Mouse (Mus musculus): ENCODE measurements at regions not wholly inside any gene's neighbourhood (a gene's known extent, or its start where the extent isn't known, plus 50 kb on each side); places are given as distances from the start of the nearest gene placed in this dataset.

GRCm38 (mm10) chr17:83086703-83087102 is 128.4 kb upstream of the Pkdcc start:
- H3K4me2 ChIP-seq (replicated peaks; ENCODE audit: low read depth, low read length, severe bottlenecking), result no peak overlapping the region
- no peaks in the 10 kb centered on the region for H3K36me3 ChIP-seq (ENCODE audit: control insufficient read depth, insufficient read depth, low read length)
- no peak for DNase-seq (ENCODE audit: low spot score)
- 76% methylated on average over 2 of the region's 2 CpGs for WGBS
- TF ChIP-seq POLR2A (IDR thresholded peaks at IDR 0.05; ENCODE audit: borderline replicate concordance, extremely low read depth, insufficient read depth, insufficient read length), result no peak
- 0 out of 2 replicates have a peak, but pooled peaks cover 3% of the 10 kb centered on the region for H3K27me3 ChIP-seq (ENCODE audit: control insufficient read depth, insufficient read depth, low read length)
- no peak overlapping the region for H3K4me3 ChIP-seq (replicated peaks; ENCODE audit: low read length)
- H3K9me3 ChIP-seq (ENCODE audit: control insufficient read depth, low read length), result no peaks in the 10 kb centered on the region
- H3K27ac ChIP-seq (replicated peaks; ENCODE audit: low read depth, low read length), result no peak overlapping the region
- ATAC-seq (ENCODE audit: low FRiP score, low read depth), result no peak
- no peak overlapping the region for H3K9ac ChIP-seq (ENCODE audit: low read depth, low read length, severe bottlenecking)
- peaks cover 46% of the 10 kb centered on the region for H3K4me1 ChIP-seq (ENCODE audit: control insufficient read depth, insufficient read depth, low read length)

DNA sequence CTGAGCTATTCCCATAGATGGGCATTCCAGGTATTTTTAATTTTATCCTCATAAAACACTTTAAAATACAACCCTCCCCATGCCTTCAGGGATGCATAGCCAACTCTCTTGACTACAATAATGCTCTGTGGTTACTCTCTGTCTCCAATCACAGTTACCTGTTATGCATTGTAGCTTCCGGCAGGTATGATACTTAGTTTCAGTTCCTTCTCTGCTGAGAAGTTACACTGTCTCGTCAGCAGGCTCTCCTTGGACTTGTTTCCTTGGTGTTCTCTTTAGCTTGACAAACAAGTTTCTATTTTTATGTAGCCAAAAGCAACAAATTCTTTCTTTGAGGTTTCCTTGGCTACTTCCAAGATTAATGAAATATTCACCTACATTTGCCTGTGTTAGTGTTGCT is 126.6 kb upstream of the Pkdcc start:
- TF ChIP-seq POLR2A (IDR thresholded peaks at IDR 0.05; ENCODE audit: borderline replicate concordance, extremely low read depth, insufficient read depth, insufficient read length), result no peak
- DNase-seq (ENCODE audit: low spot score) (no peak), ATAC-seq (ENCODE audit: low FRiP score, low read depth) (no peak)
- no peak overlapping the region for H3K27ac ChIP-seq (replicated peaks; ENCODE audit: low read depth, low read length)
- H3K9ac ChIP-seq (ENCODE audit: low read depth, low read length, severe bottlenecking), result no peak overlapping the region
- H3K4me1 ChIP-seq (ENCODE audit: control insufficient read depth, insufficient read depth, low read length), result peaks cover 31% of the 10 kb centered on the region; the same call in 1 of the 2 replicates
- H3K4me3 ChIP-seq (replicated peaks; ENCODE audit: low read length), result no peak overlapping the region
- H3K27me3 ChIP-seq (ENCODE audit: control insufficient read depth, insufficient read depth, low read length), result 0 out of 2 replicates have a peak, but pooled peaks cover 3% of the 10 kb centered on the region
- no peaks in the 10 kb centered on the region for H3K9me3 ChIP-seq (ENCODE audit: control insufficient read depth, low read length)
- no peaks in the 10 kb centered on the region for H3K36me3 ChIP-seq (ENCODE audit: control insufficient read depth, insufficient read depth, low read length)
- no peak overlapping the region for H3K4me2 ChIP-seq (replicated peaks; ENCODE audit: low read depth, low read length, severe bottlenecking)
- 75% methylated on average over 2 of the region's 2 CpGs for WGBS

DNA sequence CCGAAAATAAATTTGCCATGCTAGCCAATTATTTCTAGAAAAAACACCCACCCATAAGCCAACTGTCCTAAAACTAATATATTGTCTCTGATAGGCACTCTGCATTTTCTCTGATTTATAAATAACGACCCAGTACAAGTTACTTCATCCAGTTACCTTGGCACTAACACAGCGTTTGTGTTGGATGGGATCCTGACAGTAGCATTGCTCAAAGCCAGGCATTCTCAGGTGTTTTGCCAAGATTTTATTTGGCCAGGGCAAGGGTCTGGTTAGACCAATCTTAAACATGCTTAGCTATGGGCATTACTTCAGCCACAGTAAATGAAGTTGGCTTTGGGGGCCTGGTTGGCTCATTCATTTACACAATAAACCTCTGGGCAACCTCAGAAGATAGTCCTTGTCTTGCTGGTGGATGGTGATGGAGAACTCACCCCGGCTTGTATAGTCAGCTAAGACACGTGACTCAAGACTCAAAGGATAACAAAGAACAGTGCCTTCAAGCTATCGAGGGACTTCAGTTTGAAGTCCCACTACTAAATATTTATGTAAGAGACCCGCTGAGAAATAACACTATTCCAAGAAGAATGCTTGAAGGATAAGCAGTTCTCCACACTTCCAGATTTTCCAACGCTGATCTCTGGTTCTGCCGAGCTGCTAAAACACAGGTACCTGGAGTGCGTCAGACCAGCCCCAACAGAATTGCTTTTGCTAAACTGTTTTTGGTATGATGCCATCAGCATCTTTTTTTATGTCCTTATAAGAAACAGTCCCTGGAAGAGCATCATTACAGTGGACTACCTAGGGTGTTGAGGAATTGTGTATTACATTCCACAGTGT is 125.0 kb upstream of the Pkdcc start:
- 0 out of 2 replicates have a peak, but pooled peaks have one; percentile 19 for ATAC-seq (ENCODE audit: low FRiP score, low read depth)
- TF ChIP-seq POLR2A (IDR thresholded peaks at IDR 0.05; ENCODE audit: borderline replicate concordance, extremely low read depth, insufficient read depth, insufficient read length), result no peak
- no peaks in the 10 kb centered on the region for H3K36me3 ChIP-seq (ENCODE audit: control insufficient read depth, insufficient read depth, low read length)
- no peak overlapping the region for H3K4me3 ChIP-seq (replicated peaks; ENCODE audit: low read length)
- H3K4me2 ChIP-seq (replicated peaks; ENCODE audit: low read depth, low read length, severe bottlenecking), result no peak overlapping the region
- H3K27me3 ChIP-seq (ENCODE audit: control insufficient read depth, insufficient read depth, low read length), result peaks cover 14% of the 10 kb centered on the region; the same call in 1 of the 2 replicates
- H3K9ac ChIP-seq (ENCODE audit: low read depth, low read length, severe bottlenecking), result no peak overlapping the region
- 56% methylated on average over 10 of the region's 10 CpGs for WGBS
- no peaks in the 10 kb centered on the region for H3K9me3 ChIP-seq (ENCODE audit: control insufficient read depth, low read length)
- peaks cover 20% of the 10 kb centered on the region; the same call in 1 of the 2 replicates for H3K4me1 ChIP-seq (ENCODE audit: control insufficient read depth, insufficient read depth, low read length)
- DNase-seq (ENCODE audit: low spot score), result no peak
- no peak overlapping the region for H3K27ac ChIP-seq (replicated peaks; ENCODE audit: low read depth, low read length)

DNA sequence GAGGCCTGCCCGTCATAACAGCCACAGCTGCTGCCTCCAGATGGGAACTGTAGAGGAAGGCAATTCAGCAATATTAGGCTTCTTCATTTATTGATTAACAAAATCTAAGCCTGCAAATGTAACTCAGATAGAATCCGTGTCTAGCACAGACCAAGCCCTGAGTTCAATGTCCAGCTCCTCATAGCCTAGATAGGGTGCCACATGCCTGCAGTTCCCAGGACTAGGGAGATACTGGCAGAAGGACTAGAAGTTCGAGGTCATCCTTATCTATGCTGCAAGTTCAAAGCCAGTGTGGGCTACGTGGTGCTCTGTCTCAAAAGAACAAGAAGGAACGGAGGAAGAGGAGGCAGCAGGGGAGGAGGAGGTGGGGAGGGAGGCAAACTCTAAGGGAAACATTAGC is 121.2 kb upstream of the Pkdcc start:
- DNase-seq (ENCODE audit: low spot score), result no peak
- no peak for TF ChIP-seq POLR2A (IDR thresholded peaks at IDR 0.05; ENCODE audit: borderline replicate concordance, extremely low read depth, insufficient read depth, insufficient read length)
- Histone ChIP-seq H3K4me1 (ENCODE audit: control insufficient read depth, insufficient read depth, low read length) (peaks cover 24% of the 10 kb centered on the region), H3K36me3 (ENCODE audit: control insufficient read depth, insufficient read depth, low read length) (no peaks in the 10 kb centered on the region), H3K4me2 (replicated peaks; ENCODE audit: low read depth, low read length, severe bottlenecking) (no peak overlapping the region), H3K4me3 (replicated peaks; ENCODE audit: low read length) (no peak overlapping the region), H3K9ac (ENCODE audit: low read depth, low read length, severe bottlenecking) (no peak overlapping the region), H3K27me3 (ENCODE audit: control insufficient read depth, insufficient read depth, low read length) (peaks cover 20% of the 10 kb centered on the region; the same call in 1 of the 2 replicates), H3K27ac (replicated peaks; ENCODE audit: low read depth, low read length) (no peak overlapping the region), H3K9me3 (ENCODE audit: control insufficient read depth, low read length) (no peaks in the 10 kb centered on the region)
- WGBS, result 79% methylated on average over 5 of the region's 5 CpGs
- no peak for ATAC-seq (ENCODE audit: low FRiP score, low read depth)

DNA sequence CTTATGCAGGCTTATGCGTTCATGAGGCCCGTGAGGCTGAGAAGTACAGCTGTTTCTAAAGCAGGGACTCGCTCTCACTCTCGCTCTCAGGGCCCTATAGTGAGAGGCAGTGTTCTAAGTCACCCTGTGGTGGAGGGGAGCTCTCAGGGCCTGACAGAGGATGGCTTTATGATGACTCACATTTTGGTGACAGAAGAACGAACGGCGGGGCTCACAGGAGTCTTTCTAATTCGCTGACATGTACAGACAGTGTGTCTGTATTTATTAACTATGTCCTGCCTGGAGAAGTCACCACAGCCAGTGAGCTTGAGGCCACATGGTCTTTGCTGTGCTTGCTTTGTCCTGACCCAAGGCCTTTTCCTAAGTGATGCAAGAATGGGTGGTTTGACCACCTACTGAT is 118.6 kb upstream of the Pkdcc start:
- Histone ChIP-seq H3K4me3 (replicated peaks; ENCODE audit: low read length) (no peak overlapping the region), H3K27me3 (ENCODE audit: control insufficient read depth, insufficient read depth, low read length) (peaks cover 25% of the 10 kb centered on the region; the same call in 1 of the 2 replicates), H3K9ac (ENCODE audit: low read depth, low read length, severe bottlenecking) (no peak overlapping the region), H3K36me3 (ENCODE audit: control insufficient read depth, insufficient read depth, low read length) (no peaks in the 10 kb centered on the region), H3K4me2 (replicated peaks; ENCODE audit: low read depth, low read length, severe bottlenecking) (no peak overlapping the region), H3K9me3 (ENCODE audit: control insufficient read depth, low read length) (no peaks in the 10 kb centered on the region), H3K4me1 (ENCODE audit: control insufficient read depth, insufficient read depth, low read length) (peaks cover 26% of the 10 kb centered on the region), H3K27ac (replicated peaks; ENCODE audit: low read depth, low read length) (no peak overlapping the region)
- no peak for DNase-seq (ENCODE audit: low spot score)
- no peak for TF ChIP-seq POLR2A (IDR thresholded peaks at IDR 0.05; ENCODE audit: borderline replicate concordance, extremely low read depth, insufficient read depth, insufficient read length)
- ATAC-seq (ENCODE audit: low FRiP score, low read depth), result no peak
- 48% methylated on average over 8 of the region's 8 CpGs for WGBS
